Mouse (Mus musculus): ENCODE data around the gene Rbm26. TPM values are rescaled to one million over a fixed set of nuclear protein-coding genes. Genes with fewer than 3 reads are reported as not detected.

Rbm26 gene
- polyA plus RNA-seq, 1 experiment from 2014 or later, result 16.1 TPM

Other genes with a start within 250 kb of the Rbm26 start
- 45.3 and 48.5 TPM in 2 replicates for gene Ndfip2, start 81.2 kb upstream of the Rbm26 start, polyA plus RNA-seq (2015; fragmentation: Nextera tagmentation; extraction: Ambion mirVana)